Mouse (Mus musculus) B cell, adult (primary cell): ENCODE data around the gene Cyb5b. TPM values are rescaled to one million over a fixed set of nuclear protein-coding genes. Genes with fewer than 3 reads are reported as not detected.

Experiments
- total RNA-seq: library from RNA; stranded (reverse); gene quantifications from 4 replicates; pipeline ENCODE4 v1.2.4, GENCODE M21; 2023; ENCODE audit not compliant: inconsistent age

Cyb5b gene
- total RNA-seq, result 29.7 to 34.0 TPM (median 31.5 TPM) in 4 replicates

GRCm38 (mm10) chr8:107150404-107151157 lies at the start of gene Cyb5b:
Cyb5b (plus strand) TSS chr8:107150640.

Other genes starting within 250 kb of the Cyb5b start
- 3.0 to 4.5 TPM (median 3.9 TPM) in 4 replicates for gene Sntb2, start 214.9 kb upstream of the Cyb5b start, total RNA-seq
- 41.3 to 48.2 TPM (median 44.4 TPM) in 4 replicates for gene Vps4a, start 119.4 kb upstream of the Cyb5b start, total RNA-seq
- gene Pdf, start 102.0 kb upstream of the Cyb5b start, total RNA-seq, result 7.0 to 12.6 TPM (median 10.7 TPM) in 4 replicates
- 39.8 to 49.1 TPM (median 46.6 TPM) in 4 replicates for gene Cog8, start 94.0 kb upstream of the Cyb5b start, total RNA-seq
- 58.4 to 77.6 TPM (median 63.8 TPM) in 4 replicates for gene Nip7, start 93.8 kb upstream of the Cyb5b start, total RNA-seq
- 0.86 to 1.6 TPM (median 1.2 TPM) in 3 of 4 replicates, not detected in the other for gene Tmed6, start 85.0 kb upstream of the Cyb5b start, total RNA-seq
- gene Terf2, start 54.1 kb upstream of the Cyb5b start, total RNA-seq, result 60.3 to 67.5 TPM (median 63.5 TPM) in 4 replicates
- 90.5 to 123 TPM (median 109 TPM) in 4 replicates for gene Nfat5, start 142.8 kb downstream of the Cyb5b start, total RNA-seq